Mouse (Mus musculus) frontal cortex, postnatal 36 days (tissue): ENCODE results near the gene Slc12a4.
"Not testable (repeated sequence)": the region's sequence is repeated elsewhere in the genome, so short reads cannot be mapped to it uniquely, and the experiment has no call there.

Experiments
- DNase-seq, 2 experiments: peaks; one replicate each; pipeline ENCODE4 v3.0.0; 2022; ENCODE audit warnings: low spot score in 2 of 2

Slc12a4 gene

DNA sequence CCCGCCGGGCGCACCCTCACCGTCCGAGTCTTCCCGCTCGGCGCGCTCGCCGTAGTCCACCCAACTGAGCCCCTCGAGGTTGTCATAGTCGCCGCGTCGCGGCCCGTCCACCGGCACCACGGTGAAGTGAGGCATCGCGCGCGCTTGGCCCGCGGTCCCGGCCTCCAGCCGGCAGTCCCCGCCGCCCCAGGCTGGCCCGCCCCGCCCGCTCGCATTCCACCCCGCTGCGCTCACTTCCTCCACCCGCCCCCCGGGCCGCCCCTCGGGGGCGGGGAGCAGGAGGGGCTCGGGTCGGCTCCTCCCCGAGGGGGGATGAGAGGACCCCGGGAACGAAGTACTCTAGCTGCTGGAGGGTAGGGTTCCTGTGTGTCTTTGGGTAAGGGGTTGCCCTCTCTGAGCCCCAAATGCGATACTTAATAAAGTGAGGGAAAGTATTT is at the start of gene Slc12a4:
Gene Slc12a4 (minus strand): TSS at position 193 of the 437 bp plus-strand sequence.
- DNase-seq: no peak

GRCm38 (mm10) chr8:106012203-106012602 is 46.3 kb upstream of the Slc12a4 start:
- DNase-seq: not testable (repeated sequence)

DNA sequence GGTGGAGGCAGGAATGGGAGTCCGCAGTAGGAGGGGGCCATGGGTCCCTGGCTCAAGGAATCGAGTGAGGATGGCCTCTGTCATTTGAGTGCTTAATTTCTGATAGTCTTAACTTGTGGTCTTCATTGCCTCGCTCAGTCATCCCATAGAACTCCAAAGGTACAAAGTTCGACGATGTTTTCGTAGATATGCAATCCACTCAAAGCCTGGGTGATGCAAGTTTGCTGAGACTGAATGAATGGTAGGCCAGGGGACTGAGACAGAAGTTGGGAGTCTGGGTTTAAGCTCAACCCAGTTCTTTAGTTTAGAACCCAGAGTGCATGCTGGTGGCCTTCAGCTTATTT is 45.7 kb upstream of the Slc12a4 start, which contains the start of gene Ddx28:
Gene Ddx28 (minus strand): TSS at position 240 of the 344 bp plus-strand sequence.
- DNase-seq: no peak

- DNase-seq: peak; percentile 94 to 97
These were observed 45.1 kb upstream of the Slc12a4 start for GRCm38 (mm10) chr8:106010748-106011642.

DNA sequence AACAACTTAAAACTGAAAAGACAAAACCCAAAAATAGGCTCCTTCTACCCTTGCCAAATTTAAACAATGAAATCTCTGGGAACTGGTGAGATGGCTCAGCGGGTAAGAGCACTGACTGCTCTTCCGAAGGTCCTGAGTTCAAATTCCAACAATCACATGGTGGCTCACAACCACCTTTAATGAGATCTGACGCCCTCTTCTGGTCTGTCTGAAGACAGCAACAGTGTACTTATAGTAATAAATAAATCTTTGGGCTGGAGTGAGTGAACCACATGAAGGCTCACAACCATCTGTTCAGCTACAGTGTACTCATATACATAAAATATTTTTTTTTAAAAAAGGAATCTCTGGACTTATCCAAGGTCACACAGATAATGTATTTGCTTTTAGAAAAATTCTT is 42.0 kb upstream of the Slc12a4 start:
- not testable (repeated sequence) for DNase-seq

DNA sequence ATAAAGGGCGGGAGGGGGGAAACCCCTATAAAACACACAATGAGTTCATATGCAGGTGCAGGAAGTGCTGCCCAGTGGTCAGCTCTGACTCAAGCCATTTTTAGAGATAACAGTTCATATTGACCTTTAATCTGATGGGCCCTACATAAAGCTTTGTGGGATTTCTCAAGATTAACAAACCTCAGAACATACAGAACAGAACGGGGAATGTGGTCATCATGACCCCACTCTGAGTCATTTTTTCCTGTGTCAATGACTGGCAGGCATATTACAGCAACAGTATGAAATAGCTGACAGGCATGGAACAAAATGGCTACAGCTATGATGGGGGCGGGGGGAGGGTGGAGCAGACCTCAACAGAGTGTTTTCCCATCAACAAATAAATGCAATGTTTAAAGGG is 41.2 kb upstream of the Slc12a4 start:
- no peak for DNase-seq

- no peak for DNase-seq
These were observed 40.5 kb upstream of the Slc12a4 start for GRCm38 (mm10) chr8:106006413-106006812.

- DNase-seq: no peak
These were observed 40.0 kb upstream of the Slc12a4 start, which contains the start of gene Dpep2nb for GRCm38 (mm10) chr8:106005875-106006274. Gene Dpep2nb (minus strand): TSS chr8:106005975.

- no peak for DNase-seq
These were observed 38.8 kb upstream of the Slc12a4 start for GRCm38 (mm10) chr8:106004538-106005207.

DNA sequence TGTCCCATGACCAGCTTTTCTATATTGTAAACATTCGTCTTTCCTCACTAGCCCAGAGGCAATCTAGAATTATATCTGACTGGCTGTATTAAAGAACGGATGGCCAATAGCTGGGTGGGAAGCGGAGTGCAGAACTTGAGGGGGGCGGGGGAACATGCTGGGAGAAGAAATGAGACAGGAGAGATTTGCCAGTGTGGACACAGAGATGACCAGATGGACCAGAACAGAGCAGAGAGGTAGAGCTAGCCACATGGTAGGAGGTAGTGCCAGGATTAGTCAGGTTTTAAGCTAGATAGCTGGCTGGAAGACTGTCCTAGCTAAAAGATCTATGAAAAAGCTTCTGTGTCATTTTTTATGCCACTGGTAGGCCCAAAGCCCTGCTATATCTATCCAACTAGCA is 36.0 kb upstream of the Slc12a4 start:
- no peak for DNase-seq

DNA sequence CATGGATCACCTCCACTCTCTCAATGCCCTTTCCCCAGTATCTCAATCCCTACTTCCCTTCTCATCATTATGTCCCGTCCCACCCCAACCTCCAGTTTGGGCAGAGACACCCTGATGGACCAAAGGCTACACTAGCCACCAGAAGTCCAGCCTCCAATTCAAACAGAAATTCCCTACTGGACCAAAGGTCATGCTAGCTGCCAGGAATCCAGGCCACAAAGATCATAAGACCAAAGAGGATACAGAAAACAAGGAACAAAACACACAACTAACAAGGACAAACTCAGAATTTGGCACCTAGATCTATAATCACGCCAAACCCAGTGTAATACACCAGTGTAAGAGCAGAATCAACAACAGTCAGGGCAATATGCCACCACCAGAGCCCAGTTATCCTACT is 33.1 kb upstream of the Slc12a4 start:
- no peak for DNase-seq

DNA sequence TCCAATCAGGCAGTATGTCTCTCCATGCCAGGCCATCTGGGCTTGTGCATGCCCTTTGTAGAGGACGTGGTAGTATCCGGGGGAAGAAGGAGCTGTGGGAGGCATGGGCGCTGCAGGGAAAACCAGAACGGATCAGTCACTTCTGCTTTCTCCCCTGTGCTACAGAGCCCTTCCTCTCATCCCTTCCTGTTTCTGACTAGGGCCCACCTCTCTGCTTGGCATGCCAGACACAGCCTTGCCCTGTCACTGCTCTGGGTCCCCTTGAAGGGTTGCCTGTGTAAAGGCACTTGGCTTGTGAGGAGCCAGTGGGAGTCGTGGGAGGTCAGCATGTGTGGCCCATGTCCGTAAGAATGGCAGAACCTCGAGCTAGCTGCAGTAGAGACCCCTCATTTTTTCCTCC is 30.5 kb upstream of the Slc12a4 start:
- no peak for DNase-seq

DNA sequence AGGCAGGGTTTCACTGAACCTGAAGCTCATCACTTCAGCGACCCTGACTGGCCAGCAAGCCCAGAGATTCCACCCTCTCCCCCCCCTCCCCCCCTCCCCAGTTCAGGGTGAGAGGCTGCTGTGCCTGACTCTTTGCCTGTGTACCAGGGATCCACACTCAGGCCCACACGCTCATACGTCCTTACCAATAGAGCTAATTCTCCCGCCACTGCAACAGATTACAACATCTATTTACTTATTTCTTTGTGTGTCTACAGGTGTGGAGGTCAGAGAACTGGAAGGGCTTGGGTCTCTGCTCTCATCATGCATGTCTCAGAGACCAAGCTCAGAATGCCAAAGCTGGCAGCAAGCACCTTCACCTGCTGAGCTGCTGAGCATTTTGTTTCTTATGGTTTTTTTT is 27.3 kb upstream of the Slc12a4 start:
- DNase-seq: no peak

DNA sequence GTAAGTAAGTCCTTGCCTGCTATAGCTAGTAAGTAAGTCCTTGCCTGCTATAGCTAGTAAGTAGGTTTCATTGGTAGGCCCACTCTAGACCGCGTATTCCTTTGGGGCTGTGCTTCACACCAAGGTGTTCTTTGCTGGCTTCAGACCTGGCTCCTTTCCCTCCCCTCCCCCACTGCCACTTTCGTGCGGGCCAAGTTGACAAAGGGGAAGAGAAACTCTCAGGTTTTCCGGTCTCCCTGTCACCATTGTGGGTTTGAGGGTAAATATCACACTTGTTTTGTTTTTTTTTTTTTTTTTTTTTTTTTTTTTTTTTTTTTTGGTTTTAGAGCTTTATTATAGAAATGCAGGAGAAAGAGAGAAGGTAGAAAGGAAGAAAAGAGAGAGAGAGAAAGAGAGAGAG is 26.6 kb upstream of the Slc12a4 start:
- DNase-seq: no peak

DNA sequence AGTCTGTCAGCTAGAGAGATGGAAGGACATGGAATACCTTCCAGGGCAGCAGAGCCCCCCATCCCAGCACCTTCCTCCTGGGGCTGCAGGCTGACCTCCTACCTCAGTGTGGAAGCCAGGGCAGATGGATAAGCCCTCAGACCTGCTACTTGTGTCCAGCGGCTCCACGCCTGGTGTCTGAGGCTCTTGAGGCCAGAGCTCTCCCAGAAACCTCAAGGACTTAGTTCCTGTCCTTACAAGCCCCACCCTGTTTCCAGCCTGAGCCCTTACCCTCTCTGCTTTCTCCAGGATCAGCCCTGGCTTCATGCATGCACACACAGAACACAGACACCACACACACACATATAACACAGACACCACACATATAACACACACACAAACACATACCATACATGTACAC is 25.6 kb upstream of the Slc12a4 start:
- DNase-seq: no peak

- peak; percentile 56 to 63 for DNase-seq
These were observed 25.0 kb upstream of the Slc12a4 start, which contains the start of gene Dus2 for GRCm38 (mm10) chr8:105990856-105991387. Gene Dus2 (plus strand): TSS chr8:105991337.

DNA sequence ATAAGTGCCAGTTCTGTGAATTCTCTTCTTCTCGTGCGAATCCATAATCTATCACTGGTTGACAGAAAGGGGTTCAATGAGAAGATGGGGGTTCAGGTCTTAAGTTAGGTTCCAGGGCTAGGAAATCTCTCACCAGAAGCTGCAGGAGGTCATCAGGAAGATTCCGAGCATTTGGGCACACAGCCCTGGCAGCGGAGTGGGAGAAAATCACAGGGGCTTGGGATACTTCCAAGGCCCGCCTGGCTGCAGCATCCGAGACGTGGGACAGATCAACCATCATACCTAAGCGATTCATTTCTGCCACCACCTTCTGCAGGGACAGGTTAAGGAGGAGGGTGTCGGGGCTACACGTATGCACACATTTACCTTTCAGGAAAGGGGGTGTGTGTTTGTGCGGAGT is 22.6 kb upstream of the Slc12a4 start:
- DNase-seq: no peak

DNA sequence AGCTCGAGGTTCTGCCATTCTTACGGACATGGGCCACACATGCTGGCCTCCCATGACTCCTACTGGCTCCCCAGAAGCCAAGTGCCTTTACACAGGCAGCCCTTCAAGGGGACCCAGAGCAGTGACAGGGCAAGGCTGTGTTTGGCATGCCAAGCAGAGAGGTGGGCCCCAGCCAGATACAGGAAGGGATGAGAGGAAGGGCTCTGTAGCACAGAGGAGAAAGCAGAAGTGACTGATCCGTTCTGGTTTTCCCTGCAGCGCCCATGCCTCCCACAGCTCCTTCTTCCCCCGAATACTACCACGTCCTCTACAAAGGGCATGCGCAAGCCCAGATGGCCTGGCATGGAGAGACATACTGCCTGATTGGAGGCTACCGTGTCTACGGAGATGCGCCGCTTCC is 17.5 kb upstream of the Slc12a4 start:
- DNase-seq: not testable (repeated sequence)

DNA sequence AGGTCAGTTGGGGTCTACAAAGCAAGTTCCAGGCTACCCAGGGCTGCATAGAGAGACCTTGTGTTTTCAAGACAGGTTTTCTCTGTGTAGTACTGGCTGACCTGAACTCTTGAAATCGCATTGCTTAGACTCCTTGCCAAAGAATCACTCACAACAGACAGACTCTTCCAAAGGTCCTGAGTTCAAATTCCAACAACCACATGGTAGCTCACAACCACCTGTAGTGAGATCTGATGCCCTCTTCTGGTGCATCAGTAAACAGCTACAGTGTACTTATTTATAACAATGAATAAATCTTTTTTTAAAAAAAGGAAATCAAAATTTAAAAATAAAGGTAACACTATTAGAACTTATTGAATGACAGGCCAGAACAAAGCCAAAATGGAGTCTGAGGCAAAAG is 15.2 kb upstream of the Slc12a4 start:
- DNase-seq: no peak

- DNase-seq: no peak
These were observed 13.4 kb upstream of the Slc12a4 start, which contains the start of gene Dpep3 for GRCm38 (mm10) chr8:105979325-105979724. Gene Dpep3 (minus strand): TSS chr8:105979429.

DNA sequence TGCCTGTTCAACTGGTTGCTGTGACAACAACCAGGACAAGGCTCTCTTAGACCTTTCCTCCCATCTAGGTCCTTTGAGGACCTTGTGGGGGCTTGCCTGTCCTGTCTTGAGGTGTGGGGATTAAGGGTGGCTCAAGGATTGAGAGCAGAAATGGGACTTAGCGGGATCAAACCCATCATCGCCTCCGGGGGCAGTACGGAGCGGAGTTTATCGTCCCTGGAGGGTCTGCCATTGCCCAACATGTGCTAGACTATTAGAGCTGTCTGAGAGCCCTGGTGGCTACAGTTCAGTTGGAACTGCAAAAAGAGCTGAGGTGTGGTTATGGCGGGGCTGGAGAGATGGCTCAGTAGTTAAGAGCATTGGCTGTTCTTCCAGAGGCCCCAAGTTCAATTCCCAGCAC is 9.5 kb upstream of the Slc12a4 start:
- DNase-seq: no peak

- no peak for DNase-seq
These were observed 5.3 kb upstream of the Slc12a4 start for GRCm38 (mm10) chr8:105971019-105971720.
